Mouse (Mus musculus): ENCODE data around the gene Gm2310. TPM values are rescaled to one million over a fixed set of nuclear protein-coding genes. Genes with fewer than 3 reads are reported as not detected.

The Gm2310 gene
- polyA plus RNA-seq, 1 experiment from 2014 or later = not detected

GRCm38 (mm10) chr15:8511861-8512260, 7.9 kb downstream of the Gm2310 start:
- H3K9ac ChIP-seq (ENCODE audit: low read depth, low read length) = no peak overlapping the region
- H3K9me3 ChIP-seq (ENCODE audit: control insufficient read depth, low read length) = no peaks in the 10 kb centered on the region
- no peak for ATAC-seq
- H3K4me2 ChIP-seq (ENCODE audit: low read length) = no peak overlapping the region
- H3K27me3 ChIP-seq (replicated peaks; ENCODE audit: control insufficient read depth, insufficient read depth, low read length) = no peaks in the 10 kb centered on the region
- WGBS = 72% methylated on average over 9 of the region's 9 CpGs
- H3K27ac ChIP-seq (ENCODE audit: low read depth, low read length) = no peak overlapping the region
- H3K4me1 ChIP-seq (ENCODE audit: control insufficient read depth, insufficient read depth, low read depth, low read length) = no peaks in the 10 kb centered on the region
- H3K36me3 ChIP-seq (ENCODE audit: control insufficient read depth, insufficient read depth, low read length) = no peaks in the 10 kb centered on the region
- H3K4me3 ChIP-seq (ENCODE audit: low read length) = no peak overlapping the region

GRCm38 (mm10) chr15:8502431-8502830, 17.3 kb downstream of the Gm2310 start:
- no peak for ATAC-seq
- no peak overlapping the region for H3K4me2 ChIP-seq (ENCODE audit: low read length)
- H3K4me3 ChIP-seq (ENCODE audit: low read length) = no peak overlapping the region
- no peaks in the 10 kb centered on the region for H3K36me3 ChIP-seq (ENCODE audit: control insufficient read depth, insufficient read depth, low read length)
- no peaks in the 10 kb centered on the region for H3K9me3 ChIP-seq (ENCODE audit: control insufficient read depth, low read length)
- WGBS = 81% methylated on average over 2 of the region's 2 CpGs
- H3K27ac ChIP-seq (ENCODE audit: low read depth, low read length) = no peak overlapping the region
- no peak overlapping the region for H3K9ac ChIP-seq (ENCODE audit: low read depth, low read length)
- no peaks in the 10 kb centered on the region for H3K27me3 ChIP-seq (replicated peaks; ENCODE audit: control insufficient read depth, insufficient read depth, low read length)
- H3K4me1 ChIP-seq (ENCODE audit: control insufficient read depth, insufficient read depth, low read depth, low read length) = no peaks in the 10 kb centered on the region

- H3K9me3 ChIP-seq (ENCODE audit: control insufficient read depth, low read length) = no peaks in the 10 kb centered on the region
- no peaks in the 10 kb centered on the region for H3K27me3 ChIP-seq (replicated peaks; ENCODE audit: control insufficient read depth, insufficient read depth, low read length)
- H3K27ac ChIP-seq (ENCODE audit: low read depth, low read length) = no peak overlapping the region
- no peaks in the 10 kb centered on the region for H3K36me3 ChIP-seq (ENCODE audit: control insufficient read depth, insufficient read depth, low read length)
- H3K4me3 ChIP-seq (ENCODE audit: low read length) = no peak overlapping the region
- no peak overlapping the region for H3K9ac ChIP-seq (ENCODE audit: low read depth, low read length)
- no peak overlapping the region for H3K4me2 ChIP-seq (ENCODE audit: low read length)
- no peaks in the 10 kb centered on the region for H3K4me1 ChIP-seq (ENCODE audit: control insufficient read depth, insufficient read depth, low read depth, low read length)
- no peak for ATAC-seq
- WGBS = 89% methylated on average over 6 of the region's 6 CpGs
Observed at GRCm38 (mm10) chr15:8485261-8485660, 34.5 kb downstream of the Gm2310 start.

- Histone ChIP-seq H3K36me3 (ENCODE audit: control insufficient read depth, insufficient read depth, low read length) (no peaks in the 10 kb centered on the region), H3K9me3 (ENCODE audit: control insufficient read depth, low read length) (no peaks in the 10 kb centered on the region), H3K27me3 (replicated peaks; ENCODE audit: control insufficient read depth, insufficient read depth, low read length) (no peaks in the 10 kb centered on the region), H3K9ac (ENCODE audit: low read depth, low read length) (no peak overlapping the region), H3K4me2 (ENCODE audit: low read length) (no peak overlapping the region), H3K4me3 (ENCODE audit: low read length) (no peak overlapping the region), H3K27ac (ENCODE audit: low read depth, low read length) (no peak overlapping the region), H3K4me1 (ENCODE audit: control insufficient read depth, insufficient read depth, low read depth, low read length) (no peaks in the 10 kb centered on the region)
- ATAC-seq = no peak
- WGBS = 63% methylated on average over 4 of the region's 4 CpGs
Observed at GRCm38 (mm10) chr15:8469006-8469575, 50.7 kb downstream of the Gm2310 start.

Other genes with a start within 250 kb of the Gm2310 start
- 12.1 and 13.3 TPM in 2 replicates for gene Nipbl, start 75.5 kb downstream of the Gm2310 start, polyA plus RNA-seq (2015; fragmentation: Nextera tagmentation; extraction: Ambion mirVana)
- gene Slc1a3, start 190.8 kb upstream of the Gm2310 start, polyA plus RNA-seq (2015; fragmentation: Nextera tagmentation; extraction: Ambion mirVana) = 256 and 264 TPM in 2 replicates

Data from hindbrain, embryonic 16.5 days (tissue).